8 mouse cellular contexts compared by ENCODE assay signal in genomic region chr1:149960734-149961424, GRCm38 (mm10). TPM values are rescaled to one million over a fixed set of nuclear protein-coding genes. Genes with fewer than 3 reads are reported as not detected.
A peak's percentile ranks its signal among the peaks of the same experiment; 100 is the strongest.
DNase-seq lines count a peak whose midpoint lies in the region; ATAC-seq and TF ChIP-seq lines count a peak whose summit lies in the region.

Pla2g4a (minus strand) TSS chr1:149961290.

- H3K36me3 ChIP-seq in forebrain, embryonic 16.5 days (ENCODE audit: control insufficient read depth, insufficient read depth): no peaks in the 10 kb centered on the region

- DNase-seq in B cell, adult 2 months: peak; percentile 24
- DNase-seq in heart, postnatal 4 days: peak; percentile 26
- peak; percentile 5 to 39 for DNase-seq in left cerebral cortex, postnatal 10 days (ENCODE audit: extremely low spot score in 1 of 2, low spot score in 2 of 2)
- peak; percentile 26 for DNase-seq in right cerebral cortex, postnatal 10 days (ENCODE audit: low spot score in 2 of 2)
- DNase-seq in cerebellum, postnatal 36 days: no peak

- ATAC-seq in forebrain, embryonic 16.5 days: no peak
- peak; percentile 79 for ATAC-seq in megakaryocyte, adult 5-6 weeks (ENCODE audit: poor library complexity, severe bottlenecking)

- H3K4me3 ChIP-seq in bone marrow, adult 2 months (replicated peaks; ENCODE audit: control insufficient read depth, low read depth, low read length): peak within 1 kb of the TSS; percentile 99
- peak within 1 kb of the TSS; percentile 17 for H3K4me3 ChIP-seq in forebrain, embryonic 16.5 days (replicated peaks; ENCODE audit: low read length)

- peak within 1 kb of the TSS; percentile 49 for H3K4me2 ChIP-seq in forebrain, embryonic 16.5 days (ENCODE audit: low read length)

- no peak for TF ChIP-seq POLR2A in bone marrow, adult 2 months (IDR thresholded peaks at IDR 0.05; ENCODE audit: borderline replicate concordance, control insufficient read depth, low read depth, low read length)

- no peak within 1 kb of the TSS for H3K9ac ChIP-seq in forebrain, embryonic 16.5 days (replicated peaks; ENCODE audit: low read depth, low read length)

- no peaks in the 10 kb centered on the region for H3K9me3 ChIP-seq in forebrain, embryonic 16.5 days (ENCODE audit: control insufficient read depth, low read length)

- no peaks in the 10 kb centered on the region; the same call in 1 of the 2 replicates for H3K4me1 ChIP-seq in bone marrow, adult 2 months (ENCODE audit: control insufficient read depth, insufficient read depth, low read length)
- H3K4me1 ChIP-seq in forebrain, embryonic 16.5 days (replicated peaks; ENCODE audit: control insufficient read depth, insufficient read depth, low read length): no peaks in the 10 kb centered on the region

- peak within 1 kb of the TSS; percentile 81 for H3K27ac ChIP-seq in bone marrow, adult 2 months (ENCODE audit: control insufficient read depth, insufficient read depth, low read depth, low read length, poor library complexity)
- H3K27ac ChIP-seq in forebrain, embryonic 16.5 days (ENCODE audit: low read length): no peak within 1 kb of the TSS

- intact Hi-C loops in left cerebral cortex, postnatal 10 days (cut with DNase I): no loop called here

- no peaks in the 10 kb centered on the region for H3K27me3 ChIP-seq in forebrain, embryonic 16.5 days (replicated peaks; ENCODE audit: control insufficient read depth, insufficient read depth, low read length)

- 1% methylated on average over 15 of the region's 15 CpGs for WGBS in bone marrow, adult 2 months
- 28% methylated on average over 15 of the region's 15 CpGs for WGBS in forebrain, embryonic 16.5 days

- no peak for TF ChIP-seq CTCF in bone marrow, adult 2 months (IDR thresholded peaks at IDR 0.05; ENCODE audit: control insufficient read depth, insufficient read depth, low read length)

RNA-seq across cellular contexts. Expression of gene Pla2g4a, which starts in this region (rescaled TPM):
- 8.5 and 15.3 TPM in 2 replicates for polyA plus RNA-seq in bone marrow, adult 2 months (2011; ENCODE audit: insufficient read depth, insufficient read length, low replicate concordance, missing spikeins)
- 1.2 TPM in 2 replicates for polyA plus RNA-seq in forebrain, embryonic 16.5 days (2015; fragmentation: Nextera tagmentation; extraction: Ambion mirVana)
- total RNA-seq in heart, postnatal 4 days (2021): 1 to 10 TPM; 4.3 to 4.4 TPM
- 1 to 10 TPM; 1.6 to 2.1 TPM for total RNA-seq in left cerebral cortex, postnatal 10 days (2021)
- 31.8 and 32.3 TPM in 2 replicates for total RNA-seq in megakaryocyte, adult 5-6 weeks (2015)
- 69.2 and 86.6 TPM in 2 replicates for total RNA-seq in megakaryocyte, adult 5-6 weeks (2017)

Comparison
In these comparisons a context has a peak if more than half of its experiments do, and no peak if none do; other contexts are left out.
1. RNA of gene Pla2g4a (total RNA-seq): 31.8 to 86.6 TPM in megakaryocyte, adult 5-6 weeks; 4.3 to 4.4 TPM in heart, postnatal 4 days and 1.6 to 2.1 TPM in left cerebral cortex, postnatal 10 days; every median in the first group is over 4 times any median in the second.
2. DNase-seq: peak in B cell, adult 2 months (2 of 2), heart, postnatal 4 days (single experiment), left cerebral cortex, postnatal 10 days (2 of 2) and right cerebral cortex, postnatal 10 days (2 of 2); none in cerebellum, postnatal 36 days (0 of 2).